Mouse (Mus musculus): ENCODE data around the gene Pan2. TPM values are rescaled to one million over a fixed set of nuclear protein-coding genes. Genes with fewer than 3 reads are reported as not detected.

The Pan2 gene
- polyA plus RNA-seq, 1 experiment from 2014 or later = 35.2 TPM

DNA sequence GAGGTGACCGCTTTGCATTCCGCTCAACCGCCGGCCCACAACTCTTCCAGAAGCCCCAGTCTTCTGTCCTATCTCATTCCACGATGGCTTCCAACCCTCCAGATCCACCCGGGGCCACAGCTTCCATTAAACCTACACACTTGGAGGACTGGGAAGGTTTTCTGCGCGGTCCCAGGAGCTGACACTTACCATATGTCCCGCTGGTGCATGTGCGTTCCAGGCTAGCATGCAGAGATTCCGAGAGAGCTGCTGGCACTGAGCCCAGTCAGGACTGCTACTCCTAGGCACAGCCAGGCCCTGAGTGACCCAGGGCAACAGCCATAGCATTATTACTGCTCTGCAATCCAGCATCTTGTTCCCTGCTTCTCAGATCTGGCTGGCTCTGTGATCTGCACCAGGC, 5.5 kb upstream of the Pan2 start:
- H3K36me3 ChIP-seq (ENCODE audit: control insufficient read depth, insufficient read depth, low read length) = no peaks in the 10 kb centered on the region
- H3K27ac ChIP-seq (ENCODE audit: low read depth, low read length) = no peak overlapping the region
- H3K9me3 ChIP-seq (ENCODE audit: control insufficient read depth, low read length) = no peaks in the 10 kb centered on the region
- no peak for ATAC-seq (ENCODE audit: insufficient read depth, low FRiP score, low TSS enrichment)
- no peaks in the 10 kb centered on the region for H3K27me3 ChIP-seq (ENCODE audit: control insufficient read depth, insufficient read depth, low read length)
- no peak overlapping the region for H3K4me2 ChIP-seq (ENCODE audit: low read depth)
- WGBS = 85% methylated on average over 11 of the region's 11 CpGs
- peaks cover 3% of the 10 kb centered on the region for H3K4me1 ChIP-seq (ENCODE audit: control insufficient read depth, insufficient read depth, low read length)
- no peak for DNase-seq (ENCODE audit: low spot score)
- no peak overlapping the region for H3K9ac ChIP-seq (ENCODE audit: low read length)
- no peak overlapping the region for H3K4me3 ChIP-seq (ENCODE audit: low read depth, low read length)

DNA sequence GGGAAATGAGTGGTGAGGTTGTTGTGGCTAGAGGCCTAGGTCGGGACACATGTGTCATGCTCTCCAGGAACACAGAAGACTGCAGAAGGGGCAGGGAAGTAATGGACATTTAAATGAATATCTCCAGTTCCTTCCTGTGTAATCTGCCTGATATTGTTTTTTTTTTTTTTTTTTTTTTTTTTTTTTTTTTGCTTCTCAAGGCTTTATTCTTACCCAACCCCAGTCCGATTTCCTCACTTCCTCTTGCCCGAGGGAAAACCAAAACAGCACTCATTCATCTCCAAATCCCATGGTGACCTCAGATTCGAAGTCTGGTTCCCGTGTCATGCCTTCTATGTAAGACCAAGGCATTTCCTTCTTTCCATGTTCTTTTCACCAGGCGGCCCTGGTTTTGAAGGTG, 4.9 kb upstream of the Pan2 start:
- H3K9ac ChIP-seq (ENCODE audit: low read length) = no peak overlapping the region
- H3K27me3 ChIP-seq (ENCODE audit: control insufficient read depth, insufficient read depth, low read length) = no peaks in the 10 kb centered on the region
- WGBS = 77% methylated on average over 6 of the region's 6 CpGs
- no peak overlapping the region for H3K27ac ChIP-seq (ENCODE audit: low read depth, low read length)
- H3K4me2 ChIP-seq (ENCODE audit: low read depth) = no peak overlapping the region
- DNase-seq (ENCODE audit: low spot score) (no peak), ATAC-seq (ENCODE audit: insufficient read depth, low FRiP score, low TSS enrichment) (no peak)
- no peaks in the 10 kb centered on the region for H3K9me3 ChIP-seq (ENCODE audit: control insufficient read depth, low read length)
- no peaks in the 10 kb centered on the region for H3K36me3 ChIP-seq (ENCODE audit: control insufficient read depth, insufficient read depth, low read length)
- no peak overlapping the region for H3K4me3 ChIP-seq (ENCODE audit: low read depth, low read length)
- peaks cover 3% of the 10 kb centered on the region for H3K4me1 ChIP-seq (ENCODE audit: control insufficient read depth, insufficient read depth, low read length)

DNA sequence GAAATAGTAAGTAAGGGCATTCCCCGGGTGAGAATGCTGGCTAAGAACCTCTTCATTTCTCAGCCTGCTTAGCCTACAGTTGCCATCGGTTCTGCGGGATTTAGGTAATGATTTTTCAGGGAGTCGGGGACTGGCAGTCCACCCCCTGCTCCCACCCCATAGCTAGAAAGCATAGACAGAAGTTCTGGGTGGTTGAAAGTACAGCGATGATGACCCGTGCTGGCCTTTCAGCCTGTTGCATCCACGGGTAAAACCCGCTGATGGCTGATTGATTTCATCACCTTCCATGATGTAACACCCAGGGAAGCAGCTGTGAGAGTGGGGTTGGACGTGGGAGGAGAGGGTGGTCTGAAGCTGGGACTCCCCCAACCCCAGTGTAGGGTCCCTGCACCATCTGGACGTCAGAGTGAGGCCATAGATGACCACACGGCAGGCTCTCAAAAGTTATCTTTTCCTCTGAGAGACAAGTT, 4.4 kb upstream of the Pan2 start, which contains the start of gene Il23a:
TSS of gene Il23a (minus strand) at position 51 of the 470 bp plus-strand sequence.
- Histone ChIP-seq H3K36me3 (ENCODE audit: control insufficient read depth, insufficient read depth, low read length) (no peaks in the 10 kb centered on the region), H3K9me3 (ENCODE audit: control insufficient read depth, low read length) (no peaks in the 10 kb centered on the region), H3K27ac (ENCODE audit: low read depth, low read length) (no peak within 1 kb of the TSS), H3K4me1 (ENCODE audit: control insufficient read depth, insufficient read depth, low read length) (peaks cover 3% of the 10 kb centered on the region), H3K9ac (ENCODE audit: low read length) (no peak within 1 kb of the TSS), H3K4me3 (ENCODE audit: low read depth, low read length) (no peak within 1 kb of the TSS), H3K4me2 (ENCODE audit: low read depth) (no peak within 1 kb of the TSS), H3K27me3 (ENCODE audit: control insufficient read depth, insufficient read depth, low read length) (no peaks in the 10 kb centered on the region)
- DNase-seq (ENCODE audit: low spot score) (no peak), ATAC-seq (ENCODE audit: insufficient read depth, low FRiP score, low TSS enrichment) (no peak)
- 84% methylated on average over 11 of the region's 11 CpGs for WGBS

DNA sequence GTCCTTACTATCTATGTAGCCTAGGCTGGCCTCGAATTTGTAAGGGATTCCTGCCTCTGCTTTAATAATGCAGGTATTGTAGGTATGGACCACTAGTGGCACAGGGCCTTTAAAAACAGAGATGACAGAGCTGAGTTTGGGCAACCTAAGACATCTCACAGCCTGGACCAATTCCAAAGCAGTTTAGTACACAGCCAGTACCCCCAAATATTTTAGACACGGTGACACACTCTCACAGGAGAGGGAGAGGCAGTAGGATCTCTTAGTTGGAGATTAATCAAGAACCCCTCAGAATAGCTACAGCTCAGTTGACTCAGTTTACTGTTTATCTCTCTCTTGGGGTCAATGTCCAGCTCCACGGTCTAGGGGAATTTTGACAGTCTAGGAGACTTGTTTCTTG, 778 bp upstream of the Pan2 start:
- peaks cover 9% of the 10 kb centered on the region for H3K4me1 ChIP-seq (ENCODE audit: control insufficient read depth, insufficient read depth, low read length)
- H3K36me3 ChIP-seq (ENCODE audit: control insufficient read depth, insufficient read depth, low read length) = no peaks in the 10 kb centered on the region
- DNase-seq (ENCODE audit: low spot score) (no peak), ATAC-seq (ENCODE audit: insufficient read depth, low FRiP score, low TSS enrichment) (no peak)
- no peaks in the 10 kb centered on the region for H3K27me3 ChIP-seq (ENCODE audit: control insufficient read depth, insufficient read depth, low read length)
- peak overlapping the region; percentile 55 for H3K4me3 ChIP-seq (ENCODE audit: low read depth, low read length)
- no peaks in the 10 kb centered on the region for H3K9me3 ChIP-seq (ENCODE audit: control insufficient read depth, low read length)
- peak overlapping the region; percentile 95 for H3K9ac ChIP-seq (ENCODE audit: low read length)
- peak overlapping the region; percentile 80 for H3K27ac ChIP-seq (ENCODE audit: low read depth, low read length)
- WGBS = 48% methylated on average over 3 of the region's 3 CpGs
- H3K4me2 ChIP-seq (ENCODE audit: low read depth) = peak overlapping the region; percentile 79

DNA sequence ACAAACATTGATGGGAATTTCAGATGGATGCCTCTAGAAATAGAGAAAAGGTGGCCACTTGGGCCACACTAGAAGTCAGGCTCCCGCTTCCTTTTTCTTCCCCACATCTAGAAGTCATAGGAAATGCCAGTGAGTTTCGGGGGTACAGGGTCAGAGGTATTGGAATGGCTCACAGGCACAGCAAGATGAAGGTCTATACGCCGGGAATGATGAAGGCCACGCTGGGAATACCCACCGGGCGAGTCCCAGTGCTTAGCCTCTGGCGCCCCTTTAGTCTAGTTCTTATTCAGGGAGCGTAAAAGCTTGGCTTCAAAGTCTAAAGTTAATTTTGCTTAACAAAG, 380 bp upstream of the Pan2 start:
- 1% methylated on average over 9 of the region's 9 CpGs for WGBS
- H3K27me3 ChIP-seq (ENCODE audit: control insufficient read depth, insufficient read depth, low read length) = no peaks in the 10 kb centered on the region
- H3K4me3 ChIP-seq (ENCODE audit: low read depth, low read length) = peak overlapping the region; percentile 55
- ATAC-seq (ENCODE audit: insufficient read depth, low FRiP score, low TSS enrichment) (peak; percentile 32), DNase-seq (ENCODE audit: low spot score) (no peak)
- peak overlapping the region; percentile 80 for H3K27ac ChIP-seq (ENCODE audit: low read depth, low read length)
- H3K9ac ChIP-seq (ENCODE audit: low read length) = peak overlapping the region; percentile 95
- H3K4me1 ChIP-seq (ENCODE audit: control insufficient read depth, insufficient read depth, low read length) = peaks cover 9% of the 10 kb centered on the region
- H3K36me3 ChIP-seq (ENCODE audit: control insufficient read depth, insufficient read depth, low read length) = no peaks in the 10 kb centered on the region
- no peaks in the 10 kb centered on the region for H3K9me3 ChIP-seq (ENCODE audit: control insufficient read depth, low read length)
- H3K4me2 ChIP-seq (ENCODE audit: low read depth) = peak overlapping the region; percentile 79

DNA sequence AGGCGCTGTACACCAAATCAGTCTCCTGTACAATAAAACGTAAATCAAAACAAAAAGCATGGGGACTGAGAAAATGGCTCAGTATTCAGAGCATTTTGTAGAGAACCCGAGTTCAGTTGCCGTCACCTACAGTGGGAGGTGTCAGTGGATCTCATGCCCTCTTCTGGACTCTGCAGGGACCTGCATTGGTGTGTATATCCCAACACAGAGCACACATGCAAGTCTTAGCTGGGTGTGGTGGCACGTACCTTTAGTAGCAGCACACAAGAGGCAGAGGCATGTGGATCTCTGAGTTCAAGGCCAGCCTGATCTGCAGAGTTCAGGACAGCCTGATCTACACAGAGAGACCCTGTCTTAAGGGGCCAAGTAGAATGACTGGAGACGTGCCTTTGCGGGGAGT, 6.5 kb downstream of the Pan2 start:
- 88% methylated on average over 7 of the region's 7 CpGs for WGBS
- Histone ChIP-seq H3K4me1 (ENCODE audit: control insufficient read depth, insufficient read depth, low read length) (no peaks in the 10 kb centered on the region), H3K9me3 (ENCODE audit: control insufficient read depth, low read length) (no peaks in the 10 kb centered on the region), H3K9ac (ENCODE audit: low read length) (no peak overlapping the region), H3K4me3 (ENCODE audit: low read depth, low read length) (no peak overlapping the region), H3K27ac (ENCODE audit: low read depth, low read length) (no peak overlapping the region), H3K4me2 (ENCODE audit: low read depth) (no peak overlapping the region), H3K27me3 (ENCODE audit: control insufficient read depth, insufficient read depth, low read length) (no peaks in the 10 kb centered on the region), H3K36me3 (ENCODE audit: control insufficient read depth, insufficient read depth, low read length) (peaks cover 14% of the 10 kb centered on the region)
- DNase-seq (ENCODE audit: low spot score) = no peak
- ATAC-seq (ENCODE audit: insufficient read depth, low FRiP score, low TSS enrichment) = no peak

DNA sequence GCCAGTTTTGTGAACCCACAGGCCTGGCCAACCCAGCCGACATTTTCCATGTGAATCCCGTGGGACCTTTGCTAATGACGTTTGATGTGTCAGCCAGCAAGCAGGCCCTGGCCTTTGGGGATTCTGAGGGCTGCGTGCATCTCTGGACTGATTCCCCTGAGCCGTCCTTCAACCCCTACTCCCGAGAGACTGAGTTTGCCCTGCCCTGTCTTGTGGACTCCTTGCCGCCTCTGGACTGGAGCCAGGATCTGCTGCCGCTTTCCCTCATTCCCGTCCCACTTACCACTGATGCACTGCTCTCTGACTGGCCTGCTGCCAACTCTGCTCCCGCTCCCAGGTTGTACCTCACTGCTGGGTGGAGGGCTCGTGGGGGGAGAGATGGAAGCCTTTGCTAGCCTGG, 7.0 kb downstream of the Pan2 start:
- H3K27me3 ChIP-seq (ENCODE audit: control insufficient read depth, insufficient read depth, low read length) = no peaks in the 10 kb centered on the region
- no peaks in the 10 kb centered on the region for H3K4me1 ChIP-seq (ENCODE audit: control insufficient read depth, insufficient read depth, low read length)
- ATAC-seq (ENCODE audit: insufficient read depth, low FRiP score, low TSS enrichment) = no peak
- no peaks in the 10 kb centered on the region for H3K9me3 ChIP-seq (ENCODE audit: control insufficient read depth, low read length)
- peaks cover 17% of the 10 kb centered on the region for H3K36me3 ChIP-seq (ENCODE audit: control insufficient read depth, insufficient read depth, low read length)
- 87% methylated on average over 11 of the region's 11 CpGs for WGBS
- no peak overlapping the region for H3K4me3 ChIP-seq (ENCODE audit: low read depth, low read length)
- DNase-seq (ENCODE audit: low spot score) = no peak
- no peak overlapping the region for H3K27ac ChIP-seq (ENCODE audit: low read depth, low read length)
- no peak overlapping the region for H3K9ac ChIP-seq (ENCODE audit: low read length)
- no peak overlapping the region for H3K4me2 ChIP-seq (ENCODE audit: low read depth)

DNA sequence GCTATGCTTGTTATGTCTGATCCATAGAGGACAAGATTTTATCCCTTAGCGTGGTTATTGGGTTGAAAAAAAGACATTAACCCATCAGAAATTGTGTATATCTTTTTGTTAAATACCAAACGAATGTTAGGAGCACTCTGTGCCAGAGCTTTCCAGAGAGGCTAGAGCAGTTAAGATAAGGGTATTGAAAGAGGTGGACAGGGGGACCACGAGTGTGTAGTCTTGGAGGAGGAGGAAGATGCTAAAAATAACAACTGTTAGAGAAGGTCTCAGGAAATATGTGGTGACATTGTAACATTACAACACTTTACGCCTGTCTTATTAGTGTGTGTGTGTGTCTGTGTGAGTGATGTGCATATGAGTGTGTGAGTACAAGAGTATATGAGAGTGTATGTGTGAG, 7.8 kb downstream of the Pan2 start:
- DNase-seq (ENCODE audit: low spot score) (no peak), ATAC-seq (ENCODE audit: insufficient read depth, low FRiP score, low TSS enrichment) (no peak)
- no peaks in the 10 kb centered on the region for H3K4me1 ChIP-seq (ENCODE audit: control insufficient read depth, insufficient read depth, low read length)
- H3K27ac ChIP-seq (ENCODE audit: low read depth, low read length) = no peak overlapping the region
- no peak overlapping the region for H3K4me2 ChIP-seq (ENCODE audit: low read depth)
- WGBS = 87% methylated on average over 4 of the region's 4 CpGs
- H3K9ac ChIP-seq (ENCODE audit: low read length) = no peak overlapping the region
- H3K27me3 ChIP-seq (ENCODE audit: control insufficient read depth, insufficient read depth, low read length) = no peaks in the 10 kb centered on the region
- no peak overlapping the region for H3K4me3 ChIP-seq (ENCODE audit: low read depth, low read length)
- H3K9me3 ChIP-seq (ENCODE audit: control insufficient read depth, low read length) = no peaks in the 10 kb centered on the region
- peaks cover 21% of the 10 kb centered on the region for H3K36me3 ChIP-seq (ENCODE audit: control insufficient read depth, insufficient read depth, low read length)

DNA sequence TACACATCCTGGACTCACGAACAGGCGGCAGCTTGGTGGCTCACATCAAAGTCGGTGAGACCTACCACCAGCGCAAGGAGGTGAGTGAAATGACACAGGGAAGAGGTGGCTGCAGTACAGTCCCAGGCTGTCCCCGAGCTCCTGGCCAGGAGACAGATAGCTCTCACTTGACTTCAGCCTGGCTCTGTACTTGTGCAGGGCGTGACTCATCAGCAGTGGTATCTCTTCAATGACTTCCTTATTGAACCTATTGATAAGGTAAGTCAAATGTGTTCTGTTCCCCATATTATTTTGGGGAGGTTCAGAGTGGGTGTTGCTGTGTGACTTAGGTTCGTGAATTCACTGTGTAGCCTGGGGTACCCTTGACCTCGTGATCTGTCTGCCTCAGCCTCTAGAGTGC, 12.4 kb downstream of the Pan2 start:
- H3K9ac ChIP-seq (ENCODE audit: low read length) = no peak overlapping the region
- no peaks in the 10 kb centered on the region for H3K4me1 ChIP-seq (ENCODE audit: control insufficient read depth, insufficient read depth, low read length)
- H3K27ac ChIP-seq (ENCODE audit: low read depth, low read length) = no peak overlapping the region
- peaks cover 21% of the 10 kb centered on the region for H3K36me3 ChIP-seq (ENCODE audit: control insufficient read depth, insufficient read depth, low read length)
- no peaks in the 10 kb centered on the region for H3K9me3 ChIP-seq (ENCODE audit: control insufficient read depth, low read length)
- WGBS = 93% methylated on average over 8 of the region's 8 CpGs
- no peak overlapping the region for H3K4me2 ChIP-seq (ENCODE audit: low read depth)
- no peak for ATAC-seq (ENCODE audit: insufficient read depth, low FRiP score, low TSS enrichment)
- DNase-seq (ENCODE audit: low spot score) = no peak
- no peaks in the 10 kb centered on the region for H3K27me3 ChIP-seq (ENCODE audit: control insufficient read depth, insufficient read depth, low read length)
- H3K4me3 ChIP-seq (ENCODE audit: low read depth, low read length) = no peak overlapping the region

Data from neural tube, embryonic 11.5 days (tissue).